Mouse (Mus musculus): ENCODE measurements around the gene Ascc1. TPM values are rescaled to one million over a fixed set of nuclear protein-coding genes. Genes with fewer than 3 reads are reported as not detected.
A peak's percentile ranks its signal among the peaks of the same experiment; 100 is the strongest.

Gene Ascc1
- polyA plus RNA-seq, 1 experiment from 2014 or later, result 57.8 TPM

- TF ChIP-seq CTCF (IDR thresholded peaks at IDR 0.05; ENCODE audit: low read depth), result no peak
- Histone ChIP-seq H3K9me3 (replicated peaks; ENCODE audit: low read length) (no peaks in the 10 kb centered on the region), H3K27me3 (ENCODE audit: insufficient read depth, low read length) (no peaks in the 10 kb centered on the region), H3K36me3 (ENCODE audit: insufficient read depth, low read length) (no peaks in the 10 kb centered on the region), H3K4me2 (ENCODE audit: low read length) (no peak overlapping the region), H3K27ac (no peak overlapping the region), H3K9ac (ENCODE audit: low read depth, low read length) (no peak overlapping the region), H3K4me3 (replicated peaks; ENCODE audit: low read depth, low read length) (no peak overlapping the region), H3K4me1 (replicated peaks; ENCODE audit: insufficient read depth, low read length) (peaks cover 8% of the 10 kb centered on the region; the same call in 1 of the 2 replicates)
- no peak for DNase-seq (ENCODE audit: low spot score)
- 73% methylated on average over 1 of the region's 1 CpGs for WGBS
- ATAC-seq (replicated peaks; ENCODE audit: low FRiP score, low read depth), result no peak
Observed at GRCm38 (mm10) chr10:60075159-60075558, 72.6 kb downstream of the Ascc1 start.

GRCm38 (mm10) chr10:60077226-60077625, 74.6 kb downstream of the Ascc1 start:
- no peak for TF ChIP-seq CTCF (IDR thresholded peaks at IDR 0.05; ENCODE audit: low read depth)
- ATAC-seq (replicated peaks; ENCODE audit: low FRiP score, low read depth), result no peak
- WGBS, result 81% methylated on average over 7 of the region's 7 CpGs
- Histone ChIP-seq H3K4me2 (ENCODE audit: low read length) (no peak overlapping the region), H3K36me3 (ENCODE audit: insufficient read depth, low read length) (no peaks in the 10 kb centered on the region), H3K27me3 (ENCODE audit: insufficient read depth, low read length) (no peaks in the 10 kb centered on the region), H3K4me1 (replicated peaks; ENCODE audit: insufficient read depth, low read length) (peaks cover 19% of the 10 kb centered on the region), H3K9ac (ENCODE audit: low read depth, low read length) (no peak overlapping the region), H3K27ac (no peak overlapping the region), H3K9me3 (replicated peaks; ENCODE audit: low read length) (no peaks in the 10 kb centered on the region), H3K4me3 (replicated peaks; ENCODE audit: low read depth, low read length) (no peak overlapping the region)
- no peak for DNase-seq (ENCODE audit: low spot score)

- H3K9ac ChIP-seq (ENCODE audit: low read depth, low read length), result no peak overlapping the region
- H3K27me3 ChIP-seq (ENCODE audit: insufficient read depth, low read length), result no peaks in the 10 kb centered on the region
- peak; percentile 33; the same call in 1 of the 2 replicates for ATAC-seq (replicated peaks; ENCODE audit: low FRiP score, low read depth)
- H3K4me3 ChIP-seq (replicated peaks; ENCODE audit: low read depth, low read length), result no peak overlapping the region
- WGBS, result 26% methylated on average over 18 of the region's 18 CpGs
- TF ChIP-seq CTCF (IDR thresholded peaks at IDR 0.05; ENCODE audit: low read depth), result no peak
- H3K9me3 ChIP-seq (replicated peaks; ENCODE audit: low read length), result no peaks in the 10 kb centered on the region
- H3K4me2 ChIP-seq (ENCODE audit: low read length), result no peak overlapping the region
- peak; percentile 64 for DNase-seq (ENCODE audit: low spot score)
- peaks cover 19% of the 10 kb centered on the region for H3K4me1 ChIP-seq (replicated peaks; ENCODE audit: insufficient read depth, low read length)
- H3K36me3 ChIP-seq (ENCODE audit: insufficient read depth, low read length), result no peaks in the 10 kb centered on the region
- H3K27ac ChIP-seq, result no peak overlapping the region
Observed at GRCm38 (mm10) chr10:60077736-60078560, 75.3 kb downstream of the Ascc1 start.

- no peak overlapping the region for H3K4me2 ChIP-seq (ENCODE audit: low read length)
- ATAC-seq (replicated peaks; ENCODE audit: low FRiP score, low read depth), result no peak
- peak; percentile 47 for DNase-seq (ENCODE audit: low spot score)
- H3K27ac ChIP-seq, result no peak overlapping the region
- H3K4me3 ChIP-seq (replicated peaks; ENCODE audit: low read depth, low read length), result no peak overlapping the region
- no peaks in the 10 kb centered on the region for H3K36me3 ChIP-seq (ENCODE audit: insufficient read depth, low read length)
- H3K9ac ChIP-seq (ENCODE audit: low read depth, low read length), result no peak overlapping the region
- H3K9me3 ChIP-seq (replicated peaks; ENCODE audit: low read length), result no peaks in the 10 kb centered on the region
- peaks cover 19% of the 10 kb centered on the region for H3K4me1 ChIP-seq (replicated peaks; ENCODE audit: insufficient read depth, low read length)
- no peak for TF ChIP-seq CTCF (IDR thresholded peaks at IDR 0.05; ENCODE audit: low read depth)
- WGBS, result 30% methylated on average over 5 of the region's 5 CpGs
- no peaks in the 10 kb centered on the region for H3K27me3 ChIP-seq (ENCODE audit: insufficient read depth, low read length)
Observed at GRCm38 (mm10) chr10:60078561-60078917, 75.9 kb downstream of the Ascc1 start.

GRCm38 (mm10) chr10:60080171-60080570, 77.6 kb downstream of the Ascc1 start:
- 79% methylated on average over 3 of the region's 3 CpGs for WGBS
- no peak for TF ChIP-seq CTCF (IDR thresholded peaks at IDR 0.05; ENCODE audit: low read depth)
- Histone ChIP-seq H3K4me1 (replicated peaks; ENCODE audit: insufficient read depth, low read length) (peaks cover 19% of the 10 kb centered on the region), H3K4me3 (replicated peaks; ENCODE audit: low read depth, low read length) (no peak overlapping the region), H3K9ac (ENCODE audit: low read depth, low read length) (no peak overlapping the region), H3K27ac (no peak overlapping the region), H3K36me3 (ENCODE audit: insufficient read depth, low read length) (no peaks in the 10 kb centered on the region), H3K27me3 (ENCODE audit: insufficient read depth, low read length) (no peaks in the 10 kb centered on the region), H3K4me2 (ENCODE audit: low read length) (no peak overlapping the region), H3K9me3 (replicated peaks; ENCODE audit: low read length) (no peaks in the 10 kb centered on the region)
- no peak; the same call in 1 of the 2 replicates for ATAC-seq (replicated peaks; ENCODE audit: low FRiP score, low read depth)
- DNase-seq (ENCODE audit: low spot score), result no peak

GRCm38 (mm10) chr10:60080601-60080981, 78.0 kb downstream of the Ascc1 start:
- no peaks in the 10 kb centered on the region for H3K36me3 ChIP-seq (ENCODE audit: insufficient read depth, low read length)
- H3K9ac ChIP-seq (ENCODE audit: low read depth, low read length), result 0 out of 2 replicates have a peak overlapping the region, but pooled peaks have one; percentile 31
- H3K9me3 ChIP-seq (replicated peaks; ENCODE audit: low read length), result no peaks in the 10 kb centered on the region
- H3K4me2 ChIP-seq (ENCODE audit: low read length), result no peak overlapping the region
- ATAC-seq (replicated peaks; ENCODE audit: low FRiP score, low read depth), result no peak
- H3K27ac ChIP-seq, result no peak overlapping the region; the same call in 1 of the 2 replicates
- 11% methylated on average over 5 of the region's 5 CpGs for WGBS
- no peak for DNase-seq (ENCODE audit: low spot score)
- no peak overlapping the region for H3K4me3 ChIP-seq (replicated peaks; ENCODE audit: low read depth, low read length)
- no peaks in the 10 kb centered on the region for H3K27me3 ChIP-seq (ENCODE audit: insufficient read depth, low read length)
- H3K4me1 ChIP-seq (replicated peaks; ENCODE audit: insufficient read depth, low read length), result peaks cover 19% of the 10 kb centered on the region
- no peak for TF ChIP-seq CTCF (IDR thresholded peaks at IDR 0.05; ENCODE audit: low read depth)

All from kidney, postnatal 0 days (tissue).